Mouse (Mus musculus) liver, embryonic 14 days (tissue): Measurements from ENCODE around the gene Dnaja1. TPM values are rescaled to one million over a fixed set of nuclear protein-coding genes. Genes with fewer than 3 reads are reported as not detected.

Experiments
- polyA plus RNA-seq: library from polyadenylated mRNA; depleted of rRNA; stranded (reverse); fragments of >200 nt; gene quantifications from 2 replicates; pipeline ENCODE4 v1.2.3, GENCODE M21; 2012; rRNA removed

Gene Dnaja1
- polyA plus RNA-seq: 36.0 and 42.5 TPM in 2 replicates

DNA sequence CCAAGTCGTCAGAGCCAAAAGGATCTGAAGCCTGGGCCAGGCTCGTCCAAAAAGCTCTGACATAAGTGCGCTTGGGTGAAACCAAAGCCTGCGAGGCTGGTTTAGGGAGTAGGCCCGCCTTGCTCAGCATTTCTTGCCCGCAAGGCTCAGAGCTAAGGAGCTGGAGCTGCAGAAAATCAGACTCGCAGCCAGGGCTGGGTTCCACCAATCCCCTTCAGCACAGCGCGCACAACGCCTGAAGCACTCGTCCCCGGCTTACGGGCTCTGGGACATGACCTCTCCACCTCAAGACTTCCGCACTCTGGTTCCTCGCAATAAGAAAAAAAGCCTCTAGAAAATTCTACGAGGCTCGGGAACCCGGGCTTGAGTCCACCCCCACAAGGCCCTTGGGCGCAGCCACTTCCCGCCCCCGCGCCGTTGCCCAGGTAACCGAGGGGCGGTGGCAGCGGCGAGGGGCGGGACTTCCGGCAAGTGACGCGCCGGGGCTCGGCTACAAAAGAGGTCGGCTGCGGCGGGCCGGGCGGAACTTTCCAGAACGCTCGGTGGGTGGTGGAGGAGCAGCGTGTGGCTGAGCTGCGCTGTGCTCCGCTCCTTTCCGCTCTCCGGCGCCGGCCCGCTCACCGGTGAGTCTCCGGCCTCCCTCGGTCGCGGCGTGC lies at the start of gene Dnaja1:
Gene Dnaja1 (plus strand): TSS at position 140 of the 656 bp plus-strand sequence.

DNA sequence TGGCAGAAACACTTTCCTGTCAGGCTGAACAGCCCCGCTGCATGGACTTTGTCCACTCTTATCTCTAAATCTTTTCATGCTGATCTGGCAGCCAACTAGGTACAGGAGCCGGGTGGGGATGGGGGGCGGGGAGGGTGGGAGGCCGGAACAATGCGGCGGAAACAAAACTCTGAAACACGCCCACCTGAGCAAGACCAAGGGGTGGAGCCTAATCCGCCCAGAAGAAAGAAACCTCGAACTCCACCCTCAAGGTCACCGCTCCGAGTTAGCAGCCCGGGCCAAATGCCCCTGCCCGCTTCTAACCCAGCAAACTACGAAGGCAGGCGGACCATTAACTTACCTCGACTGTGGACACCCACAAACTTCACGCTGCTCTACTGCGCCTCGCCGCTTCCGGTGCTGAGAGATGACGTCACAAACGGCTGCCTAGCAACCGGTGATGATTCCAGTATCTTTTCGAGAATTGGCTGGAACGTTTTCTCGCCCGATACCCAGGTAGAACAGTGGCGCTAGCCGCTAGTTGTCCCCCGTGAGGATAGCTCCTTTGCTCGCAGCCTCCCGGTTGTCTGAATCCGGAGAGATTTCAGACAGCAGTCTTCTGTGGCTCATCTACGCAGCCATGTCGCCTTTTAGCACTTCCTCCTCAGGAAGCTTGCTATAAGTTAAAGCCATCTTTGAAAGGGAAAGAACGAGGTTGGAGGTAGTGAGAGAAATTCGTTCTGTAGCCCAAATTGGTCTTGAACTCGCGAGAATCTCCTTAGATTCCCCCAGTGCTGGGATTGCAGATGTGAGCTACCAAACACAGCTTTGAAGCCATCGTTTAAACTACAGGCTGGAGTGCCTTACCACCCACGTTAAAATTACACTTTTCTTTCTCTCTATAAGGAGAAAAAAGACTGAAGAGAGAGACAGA lies 18.9 kb upstream of the Dnaja1 start, which contains the start of gene Aptx:
Gene Aptx (minus strand): TSS at position 398 of the 913 bp plus-strand sequence.

DNA sequence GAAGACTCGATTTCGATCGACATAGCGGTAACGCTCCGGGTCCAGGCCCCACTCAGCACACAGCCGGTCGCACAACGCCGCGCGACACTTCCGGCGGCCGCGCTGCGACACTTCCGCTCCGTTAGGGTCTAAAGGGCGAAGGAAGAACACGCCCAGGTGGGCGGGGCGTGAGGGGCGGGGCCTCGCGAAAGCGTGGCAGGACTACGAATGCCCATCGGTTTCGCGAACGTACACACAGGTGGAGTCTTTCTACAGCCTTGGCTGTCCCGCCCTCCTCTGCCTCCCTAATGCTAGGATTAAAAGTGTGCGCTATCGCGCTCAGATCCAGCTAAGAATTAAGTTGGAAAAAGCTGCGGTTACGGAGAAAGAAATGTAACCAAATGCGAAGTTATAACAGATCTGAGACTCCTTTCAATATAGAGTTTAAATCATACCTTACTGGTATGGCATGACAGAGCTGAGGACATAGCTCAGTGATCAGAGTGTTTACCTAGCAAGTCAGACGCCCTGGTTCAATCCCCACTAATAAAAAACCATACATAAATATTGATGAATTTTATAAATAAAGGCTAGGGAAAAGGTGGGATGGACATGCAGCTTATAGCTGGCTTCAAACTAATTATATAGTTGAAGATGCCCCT lies 36.0 kb downstream of the Dnaja1 start, which contains the start of gene Smu1:
Gene Smu1 (minus strand): TSS at position 144 of the 641 bp plus-strand sequence.

Other genes starting within 250 kb of the Dnaja1 start
- 0.06 and 0.07 TPM in 2 replicates for gene Tmem215, start 250.0 kb upstream of the Dnaja1 start, polyA plus RNA-seq
- 4.7 and 5.0 TPM in 2 replicates for gene Aptx, start 19.0 kb upstream of the Dnaja1 start, polyA plus RNA-seq
- gene Smu1, start 35.8 kb downstream of the Dnaja1 start, polyA plus RNA-seq: 36.6 and 43.6 TPM in 2 replicates
- 13.7 and 16.4 TPM in 2 replicates for gene B4galt1, start 131.9 kb downstream of the Dnaja1 start, polyA plus RNA-seq
- 0.37 and 1.0 TPM in 2 replicates for gene Spink4, start 197.9 kb downstream of the Dnaja1 start, polyA plus RNA-seq
- 67.2 and 68.6 TPM in 2 replicates for gene Bag1, start 226.1 kb downstream of the Dnaja1 start, polyA plus RNA-seq
- 26.9 and 30.2 TPM in 2 replicates for gene Chmp5, start 226.3 kb downstream of the Dnaja1 start, polyA plus RNA-seq
- 22.8 and 25.0 TPM in 2 replicates for gene Nfx1, start 248.8 kb downstream of the Dnaja1 start, polyA plus RNA-seq